Mouse (Mus musculus): Measurements from ENCODE around the gene Ift43.

Ift43 gene

GRCm38 (mm10) chr12:86082481-86083012, at the start of gene Ift43:
TSS of gene Ift43 (plus strand) at chr12:86082541.
- DNase-seq (ENCODE audit: low read depth, low spot score) = no peak

- DNase-seq (ENCODE audit: low read depth, low spot score) = no peak
Observed at GRCm38 (mm10) chr12:86035586-86035985, 46.8 kb upstream of the Ift43 start.

- DNase-seq (ENCODE audit: low read depth, low spot score) = no peak
Observed at GRCm38 (mm10) chr12:86036368-86037166, 45.8 kb upstream of the Ift43 start.

DNA sequence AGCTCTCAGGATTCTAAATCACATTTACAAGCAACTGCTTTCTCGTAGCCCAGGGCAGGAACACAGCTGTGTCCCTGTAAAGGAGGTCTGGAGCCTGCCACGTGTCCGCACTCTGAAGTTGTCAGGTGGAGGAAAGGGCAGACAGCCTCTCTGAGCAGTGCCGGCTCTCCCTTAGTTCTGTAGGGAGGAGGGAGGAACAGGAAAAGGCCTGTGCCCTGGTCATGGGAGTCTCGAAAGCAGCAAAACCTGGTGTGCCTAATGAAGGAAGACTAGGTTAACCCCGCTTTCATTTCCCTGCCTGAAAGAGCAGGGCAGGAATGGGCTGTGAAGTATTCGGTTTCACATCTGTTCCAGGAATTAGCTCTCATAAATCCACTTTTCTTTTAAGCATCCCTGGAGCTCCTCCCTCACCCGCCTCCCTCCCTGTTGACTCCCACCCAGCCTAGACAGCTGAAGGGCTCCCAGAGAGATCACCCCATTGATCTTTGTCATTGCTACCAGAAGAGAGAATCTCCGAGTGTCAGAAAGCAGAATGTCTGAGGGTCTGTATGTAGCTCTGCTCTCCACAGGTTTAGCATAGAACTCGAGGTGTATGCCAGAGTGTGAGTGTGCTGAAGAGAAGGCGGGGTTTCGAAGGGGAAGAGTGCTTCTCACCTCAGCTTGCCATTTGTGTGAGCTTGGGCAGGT, 45.0 kb upstream of the Ift43 start:
- DNase-seq (ENCODE audit: low read depth, low spot score) = no peak

- DNase-seq (ENCODE audit: low read depth, low spot score) = no peak
Observed at GRCm38 (mm10) chr12:86039078-86039477, 43.3 kb upstream of the Ift43 start.

DNA sequence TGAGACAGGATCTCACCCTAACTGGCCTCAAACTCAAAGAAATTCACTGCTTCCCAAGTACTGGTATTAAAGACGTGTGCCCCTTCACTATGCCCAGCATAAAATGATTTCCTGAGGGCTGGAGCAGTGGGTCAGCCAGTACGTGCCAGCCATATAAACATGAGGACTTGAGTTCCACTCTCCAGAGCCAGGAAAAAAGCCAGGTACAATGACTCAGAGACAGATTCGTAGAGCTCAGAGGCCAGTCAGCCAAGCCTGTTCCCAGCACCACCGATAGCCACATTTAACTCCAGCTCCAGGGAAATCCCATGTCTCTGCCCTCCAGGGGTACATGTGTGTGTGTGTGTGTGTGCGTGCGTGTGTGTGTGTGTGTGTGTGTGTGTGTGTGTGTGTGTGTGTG, 42.6 kb upstream of the Ift43 start:
- DNase-seq (ENCODE audit: low read depth, low spot score) = no peak

DNA sequence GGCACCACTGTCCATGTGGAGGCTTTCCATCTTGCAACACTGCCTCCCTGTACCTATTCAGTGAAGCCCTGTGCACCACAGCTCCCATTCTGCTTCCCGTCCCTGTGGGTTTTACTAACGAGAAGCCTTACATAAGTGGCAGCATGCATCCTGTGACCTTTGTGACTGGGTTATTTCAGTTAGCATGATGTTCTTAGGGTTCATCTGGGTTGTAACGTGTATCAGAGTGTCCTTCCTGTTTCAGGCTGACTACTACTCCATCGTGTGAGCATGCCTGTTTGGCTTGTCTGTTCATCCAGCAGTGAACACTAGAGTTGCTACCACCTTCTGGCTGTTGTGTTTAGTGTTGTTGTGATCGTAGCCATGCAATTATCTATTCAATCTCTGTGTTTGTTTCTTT, 36.2 kb upstream of the Ift43 start:
- no peak for DNase-seq (ENCODE audit: low read depth, low spot score)

DNA sequence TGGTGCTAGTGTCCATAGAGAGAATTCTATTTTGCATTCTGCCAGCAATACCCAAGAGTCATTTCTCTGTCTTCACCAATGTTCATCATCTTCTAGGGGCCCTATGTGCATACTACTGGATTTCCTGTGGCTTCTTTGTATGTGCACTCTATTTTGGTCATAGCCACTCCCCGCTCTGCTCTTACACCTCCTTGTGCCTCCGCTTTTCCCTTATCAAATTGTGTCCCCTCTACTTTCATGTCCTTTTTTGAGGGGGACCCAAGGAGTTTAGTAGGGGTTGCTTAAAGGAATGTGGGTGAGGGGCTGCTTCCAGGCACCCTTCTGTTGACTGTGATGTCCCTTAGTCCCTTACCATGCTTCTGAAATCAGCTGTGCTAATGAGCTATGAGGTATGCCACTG, 35.6 kb upstream of the Ift43 start:
- DNase-seq (ENCODE audit: low read depth, low spot score) = no peak

DNA sequence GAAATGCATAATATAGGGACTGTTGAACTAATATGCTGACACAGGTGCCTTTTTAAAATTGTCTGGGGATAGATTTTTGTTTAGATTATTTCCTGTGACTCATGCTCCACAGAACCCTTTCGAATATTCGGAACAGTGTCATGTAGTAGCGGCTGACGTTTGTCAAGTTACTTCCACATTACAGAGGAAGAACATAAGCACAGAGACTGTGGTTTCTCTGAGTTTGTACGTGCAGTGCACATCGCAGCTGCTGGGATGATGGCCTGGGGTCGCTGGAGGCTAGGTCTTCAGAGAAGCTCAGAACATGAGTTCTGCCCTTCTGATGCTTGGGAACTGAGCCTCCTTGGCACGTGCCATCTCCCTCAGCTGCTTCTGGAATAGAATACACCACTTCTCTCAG, 35.0 kb upstream of the Ift43 start:
- no peak for DNase-seq (ENCODE audit: low read depth, low spot score)

DNA sequence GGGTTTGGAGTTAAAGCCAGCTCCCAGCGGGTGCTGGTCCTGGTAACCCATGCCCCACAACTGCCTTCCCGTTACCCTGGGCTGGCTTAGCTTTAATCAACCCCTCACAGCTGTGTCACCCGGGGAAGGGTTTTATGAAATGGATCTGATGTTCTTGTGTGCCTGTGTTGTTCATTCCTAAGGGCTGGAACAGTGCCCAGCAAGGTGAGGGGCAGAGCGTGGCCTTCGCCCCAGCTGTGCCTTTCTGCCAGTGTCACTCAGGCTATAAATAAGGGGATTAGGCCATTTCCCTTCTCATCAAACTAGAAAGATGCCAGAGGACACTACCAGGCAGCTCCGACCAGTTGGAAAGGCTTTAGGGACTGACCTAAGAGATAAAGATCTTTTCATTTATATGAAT, 32.5 kb upstream of the Ift43 start:
- no peak for DNase-seq (ENCODE audit: low read depth, low spot score)

DNA sequence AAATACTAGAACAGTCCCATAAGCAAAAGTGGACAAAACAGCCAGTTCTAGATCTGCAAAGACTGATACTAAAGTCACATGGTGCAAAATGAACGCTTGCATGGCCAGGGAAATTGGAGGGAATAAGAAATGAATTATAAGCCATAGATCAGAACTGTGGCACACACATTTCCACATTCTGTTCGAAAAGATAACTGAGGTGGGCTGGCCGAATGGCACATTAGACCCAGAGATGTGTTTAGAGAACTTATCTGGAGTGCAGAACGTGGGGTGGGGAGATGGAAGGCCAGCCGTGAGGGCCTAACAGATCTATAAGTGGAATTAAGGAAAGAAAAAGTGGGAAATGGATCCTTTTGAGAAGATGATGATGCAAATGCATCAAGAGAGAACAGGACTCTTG, 30.9 kb upstream of the Ift43 start:
- DNase-seq (ENCODE audit: low read depth, low spot score) = no peak

DNA sequence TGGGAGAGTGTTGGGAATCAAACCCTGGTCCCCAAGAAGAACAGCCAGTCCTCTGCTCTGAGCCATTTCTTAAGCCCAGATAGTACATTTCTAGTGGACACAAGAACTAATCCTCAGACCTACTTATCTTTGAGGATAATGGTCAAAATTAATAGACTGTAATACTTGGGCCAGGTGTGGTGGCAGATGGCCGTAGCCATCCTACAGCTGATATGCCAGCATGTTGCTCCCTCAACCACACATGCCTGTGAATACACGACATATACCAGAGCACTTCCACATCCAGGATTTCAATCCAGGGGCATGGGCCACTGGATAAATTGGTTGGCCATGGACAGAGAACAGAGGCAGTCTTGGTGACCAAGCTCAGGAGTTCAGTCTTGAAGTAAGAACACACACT, 27.0 kb upstream of the Ift43 start:
- DNase-seq (ENCODE audit: low read depth, low spot score) = no peak

GRCm38 (mm10) chr12:86056976-86057375, 25.4 kb upstream of the Ift43 start:
- no peak for DNase-seq (ENCODE audit: low read depth, low spot score)

DNA sequence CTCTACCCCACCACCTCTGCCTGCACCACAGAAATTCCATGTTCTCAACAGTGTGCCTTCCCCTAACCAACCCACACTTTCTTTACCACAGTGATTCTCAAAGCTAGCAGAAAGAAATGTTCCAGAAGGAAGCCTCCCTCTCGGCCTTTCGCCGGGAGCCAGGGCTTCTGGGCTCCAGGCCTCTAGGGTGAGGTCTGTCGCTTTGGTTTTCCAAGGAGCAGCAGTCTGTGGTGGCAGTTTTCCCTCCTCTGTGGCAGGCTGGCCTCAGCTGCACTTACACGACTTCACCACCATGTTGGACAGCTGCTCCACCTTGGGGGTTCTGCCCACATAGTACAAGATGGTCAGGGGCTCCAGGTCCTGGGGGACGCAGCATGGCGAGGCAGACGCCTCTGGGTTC, 24.8 kb upstream of the Ift43 start:
- no peak for DNase-seq (ENCODE audit: low read depth, low spot score)

DNA sequence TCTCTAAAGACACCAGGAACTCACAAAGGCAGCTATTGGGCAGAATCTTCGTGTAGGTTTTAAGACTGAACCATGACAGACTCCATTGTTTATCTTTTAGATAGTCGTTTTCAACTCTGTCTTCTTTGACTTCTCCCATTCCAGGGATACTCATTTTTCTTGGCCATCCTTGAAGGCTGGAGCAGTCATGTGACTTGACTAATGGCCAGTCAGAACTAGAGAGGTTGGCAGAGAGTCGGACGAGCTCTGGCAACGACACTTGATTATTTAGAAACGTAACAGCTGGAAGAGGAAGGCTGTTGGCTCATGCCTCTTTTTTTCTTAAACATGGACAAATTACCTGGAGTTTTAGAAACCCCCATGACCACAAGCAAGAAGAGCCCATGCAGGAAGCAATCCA, 23.0 kb upstream of the Ift43 start:
- no peak for DNase-seq (ENCODE audit: low read depth, low spot score)

DNA sequence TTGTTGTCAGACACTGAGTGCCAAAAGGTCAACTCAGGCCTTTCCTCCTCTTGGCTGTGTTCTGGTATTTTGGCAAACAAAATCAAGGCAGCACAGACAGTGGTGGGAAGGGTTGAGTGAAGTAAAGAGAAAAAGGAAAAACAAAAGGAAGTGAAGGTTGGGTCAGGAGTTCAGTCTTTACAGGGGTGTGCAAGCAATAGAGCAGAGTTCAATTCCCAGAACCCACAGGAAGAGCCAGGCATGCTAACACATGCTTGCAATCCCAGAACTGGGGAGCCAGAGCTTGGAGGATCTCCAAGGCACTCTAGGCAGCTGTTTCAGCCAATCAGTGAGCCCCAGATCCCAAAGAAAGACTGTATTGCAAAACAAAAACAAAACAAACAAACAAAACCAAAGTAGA, 17.5 kb upstream of the Ift43 start:
- no peak for DNase-seq (ENCODE audit: low read depth, low spot score)

DNA sequence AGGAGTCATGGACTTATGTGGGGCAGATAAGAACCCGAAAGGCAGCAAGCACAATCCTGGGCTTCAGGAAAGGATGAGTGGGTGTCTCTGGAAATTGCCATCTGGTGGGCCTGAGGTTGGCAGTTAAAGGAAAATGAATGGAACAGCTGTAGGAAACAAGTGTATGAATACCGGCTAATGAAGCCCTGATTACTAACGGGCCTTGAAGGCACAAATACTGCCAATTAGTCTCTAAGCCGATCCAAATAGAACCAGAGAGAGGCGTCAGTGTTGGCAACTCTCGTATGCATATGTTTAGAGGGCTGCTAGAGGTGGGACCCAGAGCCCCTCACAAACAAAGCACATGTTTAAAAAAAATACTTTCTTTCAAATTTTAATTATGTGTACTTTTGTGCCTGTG, 10.9 kb upstream of the Ift43 start:
- DNase-seq (ENCODE audit: low read depth, low spot score) = no peak

DNA sequence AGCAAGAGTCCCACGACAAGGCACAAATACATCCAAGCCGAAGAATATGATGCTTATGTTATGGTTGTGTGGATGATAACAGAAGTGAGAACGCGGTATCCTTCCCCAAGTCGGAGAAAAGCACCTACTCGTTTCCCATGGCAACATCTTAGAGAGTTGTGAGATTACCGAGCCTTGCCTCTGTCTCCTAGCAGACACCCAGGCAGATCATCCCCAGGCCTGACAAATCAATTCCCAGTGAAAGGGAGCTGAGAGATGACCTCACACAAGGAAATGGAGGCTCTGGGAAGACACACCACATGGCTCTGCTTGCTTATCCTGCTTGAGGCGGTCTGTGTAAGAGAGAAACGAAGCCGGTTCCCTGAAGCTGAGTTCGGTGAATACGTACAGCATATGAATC, 7.7 kb upstream of the Ift43 start:
- DNase-seq (ENCODE audit: low read depth, low spot score) = no peak

GRCm38 (mm10) chr12:86075358-86075757, 7.0 kb upstream of the Ift43 start:
- no peak for DNase-seq (ENCODE audit: low read depth, low spot score)

DNA sequence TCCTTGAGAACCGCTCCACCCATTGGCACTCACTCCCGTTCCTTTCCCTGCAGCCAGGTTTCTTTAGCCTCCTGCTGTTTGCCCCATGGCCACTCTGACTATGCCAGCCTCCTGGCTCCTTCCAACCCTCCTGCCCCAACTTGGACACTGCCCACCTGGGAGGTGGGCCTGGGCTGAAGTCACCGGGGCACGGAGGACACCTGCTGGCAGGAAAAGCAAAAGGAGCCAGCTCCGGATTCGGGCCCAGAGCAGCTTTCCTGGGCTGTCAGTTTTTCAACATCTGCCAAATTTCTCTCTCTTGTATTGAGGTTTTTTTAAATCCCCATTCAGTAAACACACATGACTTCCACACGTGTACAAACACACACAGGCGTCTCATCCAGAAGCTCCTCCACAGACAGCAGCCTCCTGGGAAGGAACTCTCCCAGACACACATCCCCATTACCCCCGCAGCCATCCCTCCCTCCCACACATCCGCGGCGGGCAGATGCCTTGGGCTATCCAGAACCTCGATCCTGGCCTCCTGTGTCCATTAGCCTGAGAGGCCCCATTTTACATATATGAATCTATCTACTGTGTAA, 5.9 kb upstream of the Ift43 start:
- DNase-seq (ENCODE audit: low read depth, low spot score) = no peak

DNA sequence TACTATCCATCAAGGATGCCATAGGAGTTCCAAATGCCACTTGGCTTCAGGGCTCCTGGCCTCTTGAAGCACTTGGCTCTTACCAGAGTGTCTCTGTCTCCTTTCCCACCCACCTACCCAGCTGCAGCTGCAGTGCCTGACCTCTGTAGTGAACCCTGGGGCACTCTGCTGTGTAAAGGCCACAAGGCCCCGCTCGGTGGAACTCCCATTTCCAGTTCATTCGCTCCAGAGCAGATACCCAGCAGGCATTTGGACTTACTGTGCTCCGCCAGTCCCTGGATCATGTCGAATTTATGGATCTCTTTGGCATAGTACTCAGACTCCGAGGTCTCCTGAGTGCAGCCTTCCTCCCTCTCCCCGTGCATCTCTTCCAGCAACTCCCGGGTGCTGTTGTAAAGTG, 5.0 kb upstream of the Ift43 start:
- DNase-seq (ENCODE audit: low read depth, low spot score) = no peak

GRCm38 (mm10) chr12:86077736-86078135, 4.6 kb upstream of the Ift43 start:
- no peak for DNase-seq (ENCODE audit: low read depth, low spot score)

DNA sequence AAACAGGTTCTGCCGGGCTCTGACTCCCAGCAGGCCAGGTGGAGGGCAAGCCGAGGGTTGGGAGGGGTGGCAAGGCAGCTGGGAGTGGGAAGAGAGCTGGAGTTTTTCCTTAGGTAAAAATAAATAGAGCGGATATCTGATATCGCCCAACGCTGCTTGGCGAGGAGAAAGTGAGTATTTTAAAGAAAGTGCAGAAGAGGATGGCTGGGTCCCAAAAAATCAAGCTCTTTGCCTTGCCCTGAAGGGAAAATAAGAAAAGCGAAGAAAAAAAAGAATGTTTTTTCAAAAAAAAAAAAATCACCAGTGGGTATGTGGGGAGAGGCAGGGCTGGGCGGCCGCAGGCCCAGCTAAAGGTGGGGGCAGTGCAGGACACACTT, 4.2 kb upstream of the Ift43 start:
- DNase-seq (ENCODE audit: low read depth, low spot score) = no peak
